Mouse (Mus musculus): ENCODE data around the gene Dnaja2. TPM values are rescaled to one million over a fixed set of nuclear protein-coding genes. Genes with fewer than 3 reads are reported as not detected.

The Dnaja2 gene
- total and polyA plus RNA-seq, 3 experiments, result 81.1 to 137 (median 105) TPM

DNA sequence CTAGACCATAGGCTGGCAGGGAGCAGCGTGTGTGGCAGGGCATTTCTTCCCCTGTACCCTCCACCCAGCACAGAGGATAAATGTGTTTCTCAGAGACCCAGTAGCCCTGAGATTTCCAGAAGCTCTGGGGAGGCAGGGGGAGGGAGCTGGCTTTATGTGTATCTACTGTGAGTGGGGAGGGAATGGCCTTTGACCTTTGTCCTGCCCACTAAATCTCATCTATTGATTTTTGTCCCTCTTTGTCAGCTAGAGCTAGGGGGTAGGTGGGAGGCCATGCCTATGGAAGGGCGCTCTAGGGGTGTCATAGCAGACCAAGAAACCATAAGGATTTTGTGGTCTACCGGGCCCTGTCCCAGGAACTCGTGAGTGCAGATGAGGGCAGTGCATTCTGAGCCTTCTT is 48.5 kb downstream of the Dnaja2 start:
- no peak for TF ChIP-seq TAL1 (conservative IDR thresholded peaks at IDR 0.05; ENCODE audit: low read depth, low read length)
- TF ChIP-seq POLR2AphosphoS5 (IDR thresholded peaks at IDR 0.05; ENCODE audit: insufficient replicate concordance, low read depth, low read length), result no peak
- no peak for TF ChIP-seq GATA1 (IDR thresholded peaks at IDR 0.05; ENCODE audit: borderline replicate concordance, low read length)
- no peak for TF ChIP-seq GATA2 (IDR thresholded peaks at IDR 0.05; ENCODE audit: borderline replicate concordance, low read depth, low read length)
- no peak for TF ChIP-seq CTCF (IDR thresholded peaks at IDR 0.05; ENCODE audit: low read depth, low read length)
- Histone ChIP-seq H3K9me3 (replicated peaks) (no peaks in the 10 kb centered on the region), H3K4me3 (ENCODE audit: low read depth, low read length) (no peak overlapping the region), H3K36me3 (replicated peaks) (no peaks in the 10 kb centered on the region), H3K4me1 (ENCODE audit: insufficient read depth, low read depth, low read length) (no peaks in the 10 kb centered on the region), H3K27me3 (ENCODE audit: insufficient read depth, low read length) (peaks cover 24% of the 10 kb centered on the region)
- DNase-seq (ENCODE audit: low spot score), result no peak
- no peak for ATAC-seq (ENCODE audit: extremely low read depth, insufficient number of reproducible peaks, low FRiP score, poor library complexity, severe bottlenecking)

DNA sequence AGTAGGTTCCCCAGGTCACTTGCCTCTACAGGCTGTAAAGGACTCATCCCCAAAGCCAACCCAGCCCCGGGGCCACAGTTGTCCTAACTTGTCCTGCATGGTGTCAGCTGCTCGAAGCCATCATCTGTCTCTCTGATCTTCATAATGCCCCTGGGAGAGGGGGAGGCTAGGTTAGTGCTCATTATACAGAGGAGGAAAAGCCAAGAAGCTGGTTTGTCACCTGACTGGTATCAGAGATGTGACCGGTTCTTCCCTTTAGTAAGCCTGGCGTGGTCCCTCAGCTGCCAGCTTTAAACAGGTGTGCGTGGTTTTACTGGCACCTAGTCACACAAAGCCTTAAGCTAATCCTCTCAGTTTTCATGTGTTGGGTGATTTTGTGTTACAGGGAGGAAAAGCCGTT is 50.4 kb downstream of the Dnaja2 start:
- no peak for ATAC-seq (ENCODE audit: extremely low read depth, insufficient number of reproducible peaks, low FRiP score, poor library complexity, severe bottlenecking)
- Histone ChIP-seq H3K4me1 (ENCODE audit: insufficient read depth, low read depth, low read length) (no peaks in the 10 kb centered on the region; the same call in 1 of the 2 replicates), H3K9me3 (replicated peaks) (no peaks in the 10 kb centered on the region), H3K27me3 (ENCODE audit: insufficient read depth, low read length) (peaks cover 22% of the 10 kb centered on the region), H3K36me3 (replicated peaks) (no peaks in the 10 kb centered on the region), H3K4me3 (ENCODE audit: low read depth, low read length) (no peak overlapping the region)
- no peak for TF ChIP-seq GATA2 (IDR thresholded peaks at IDR 0.05; ENCODE audit: borderline replicate concordance, low read depth, low read length)
- TF ChIP-seq TAL1 (conservative IDR thresholded peaks at IDR 0.05; ENCODE audit: low read depth, low read length), result no peak
- DNase-seq (ENCODE audit: low spot score), result no peak

DNA sequence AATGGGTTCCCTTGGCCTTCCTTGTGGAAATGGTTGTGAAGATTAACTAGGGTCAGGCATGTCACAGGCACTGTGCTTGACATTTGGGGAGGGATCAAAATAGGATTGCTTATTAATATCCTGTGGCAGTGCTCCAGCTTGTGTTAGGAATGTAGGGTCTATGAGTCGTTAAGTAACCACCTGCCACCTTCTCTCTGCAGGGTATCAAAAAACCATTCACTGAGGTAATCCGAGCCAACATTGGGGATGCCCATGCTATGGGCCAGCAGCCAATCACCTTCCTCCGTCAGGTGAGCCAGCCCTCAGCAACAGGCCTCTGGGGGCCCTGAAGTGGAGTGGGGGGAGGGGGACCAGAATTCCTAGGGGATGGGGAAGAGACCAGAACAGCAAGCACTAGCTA is 52.1 kb downstream of the Dnaja2 start:
- TF ChIP-seq GATA1 (IDR thresholded peaks at IDR 0.05; ENCODE audit: borderline replicate concordance, low read length) (no peak), CTCF (IDR thresholded peaks at IDR 0.05; ENCODE audit: low read depth, low read length) (no peak), POLR2AphosphoS5 (IDR thresholded peaks at IDR 0.05; ENCODE audit: insufficient replicate concordance, low read depth, low read length) (no peak), TAL1 (conservative IDR thresholded peaks at IDR 0.05; ENCODE audit: low read depth, low read length) (no peak), GATA2 (IDR thresholded peaks at IDR 0.05; ENCODE audit: borderline replicate concordance, low read depth, low read length) (no peak)
- H3K4me3 ChIP-seq (ENCODE audit: low read depth, low read length), result no peak overlapping the region
- ATAC-seq (ENCODE audit: extremely low read depth, insufficient number of reproducible peaks, low FRiP score, poor library complexity, severe bottlenecking) (no peak), DNase-seq (ENCODE audit: low spot score) (no peak)
- H3K4me1 ChIP-seq (ENCODE audit: insufficient read depth, low read depth, low read length), result peaks cover 3% of the 10 kb centered on the region
- no peaks in the 10 kb centered on the region for H3K36me3 ChIP-seq (replicated peaks)
- H3K9me3 ChIP-seq (replicated peaks), result no peaks in the 10 kb centered on the region
- H3K27me3 ChIP-seq (ENCODE audit: insufficient read depth, low read length), result peaks cover 20% of the 10 kb centered on the region

DNA sequence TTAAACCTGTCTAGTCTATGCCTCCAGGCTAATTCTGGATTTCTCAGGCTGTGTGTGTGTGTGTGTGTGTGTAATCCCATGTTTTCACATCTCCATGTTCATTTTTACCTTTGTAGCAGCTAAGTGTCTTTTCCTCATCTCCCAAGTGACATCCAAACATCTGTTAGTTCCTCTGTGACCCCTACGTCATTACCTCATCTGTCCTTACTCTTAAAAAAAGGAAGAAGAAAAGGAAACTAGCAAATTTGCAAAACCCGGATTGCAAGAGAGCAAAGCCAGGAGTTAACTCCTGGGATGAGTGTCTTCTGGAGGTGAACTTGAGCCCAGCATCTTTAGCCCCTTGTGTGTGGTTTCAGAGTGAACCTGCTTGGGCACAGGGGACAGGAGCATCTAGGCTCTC is 52.8 kb downstream of the Dnaja2 start:
- no peaks in the 10 kb centered on the region for H3K36me3 ChIP-seq (replicated peaks)
- DNase-seq (ENCODE audit: low spot score), result no peak
- ATAC-seq (ENCODE audit: extremely low read depth, insufficient number of reproducible peaks, low FRiP score, poor library complexity, severe bottlenecking), result no peak

DNA sequence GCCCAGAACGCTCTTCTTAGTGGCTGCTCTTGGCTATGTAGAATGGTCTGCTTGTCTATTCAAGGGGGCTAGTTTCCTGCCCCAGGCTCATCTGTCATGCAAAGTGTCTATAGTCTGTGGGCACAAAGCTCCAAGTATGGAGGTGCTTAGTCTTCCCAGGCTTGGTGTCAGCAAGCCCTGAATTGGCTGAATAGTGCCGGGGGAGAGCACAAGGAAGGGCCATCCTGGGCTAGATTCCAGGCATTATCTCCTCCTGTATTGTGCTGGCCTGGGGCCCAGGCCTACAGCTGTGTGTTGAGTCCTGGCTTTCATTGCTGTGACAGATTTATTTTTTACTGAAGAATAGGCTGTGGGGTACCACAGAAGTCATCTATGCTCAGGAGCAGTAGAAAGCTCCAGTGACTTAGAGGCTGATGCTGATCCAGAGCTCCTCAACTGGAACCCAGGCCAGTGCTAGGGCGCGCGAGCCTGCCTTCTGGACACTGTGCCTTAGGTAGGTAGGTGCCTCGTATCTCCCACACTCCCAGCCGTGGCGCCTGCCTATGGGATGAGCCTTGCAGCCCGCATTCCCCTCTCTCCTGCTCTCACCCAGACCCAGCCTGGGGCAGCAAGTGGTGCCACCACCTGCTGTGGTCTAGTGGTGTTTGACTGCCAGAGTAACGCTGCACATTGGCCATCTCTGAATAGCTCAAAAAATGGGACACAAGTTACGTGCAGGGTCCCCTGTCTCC is 54.0 kb downstream of the Dnaja2 start:
- Histone ChIP-seq H3K4me1 (ENCODE audit: insufficient read depth, low read depth, low read length) (peaks cover 3% of the 10 kb centered on the region), H3K27me3 (ENCODE audit: insufficient read depth, low read length) (peaks cover 9% of the 10 kb centered on the region), H3K9me3 (replicated peaks) (no peaks in the 10 kb centered on the region), H3K4me3 (ENCODE audit: low read depth, low read length) (no peak overlapping the region), H3K36me3 (replicated peaks) (no peaks in the 10 kb centered on the region)
- DNase-seq (ENCODE audit: low spot score) (no peak), ATAC-seq (ENCODE audit: extremely low read depth, insufficient number of reproducible peaks, low FRiP score, poor library complexity, severe bottlenecking) (no peak)
- TF ChIP-seq CTCF (IDR thresholded peaks at IDR 0.05; ENCODE audit: low read depth, low read length) (no peak), POLR2AphosphoS5 (IDR thresholded peaks at IDR 0.05; ENCODE audit: insufficient replicate concordance, low read depth, low read length) (no peak), GATA2 (IDR thresholded peaks at IDR 0.05; ENCODE audit: borderline replicate concordance, low read depth, low read length) (no peak), GATA1 (IDR thresholded peaks at IDR 0.05; ENCODE audit: borderline replicate concordance, low read length) (no peak), TAL1 (conservative IDR thresholded peaks at IDR 0.05; ENCODE audit: low read depth, low read length) (no peak)

More for the DNA sequence above, 52.8 kb downstream of the Dnaja2 start:
- no peak for TF ChIP-seq GATA2 (IDR thresholded peaks at IDR 0.05; ENCODE audit: borderline replicate concordance, low read depth, low read length)
- no peak for TF ChIP-seq POLR2AphosphoS5 (IDR thresholded peaks at IDR 0.05; ENCODE audit: insufficient replicate concordance, low read depth, low read length)
- no peak for TF ChIP-seq GATA1 (IDR thresholded peaks at IDR 0.05; ENCODE audit: borderline replicate concordance, low read length)
- no peak for TF ChIP-seq TAL1 (conservative IDR thresholded peaks at IDR 0.05; ENCODE audit: low read depth, low read length)
- TF ChIP-seq CTCF (IDR thresholded peaks at IDR 0.05; ENCODE audit: low read depth, low read length), result no peak
- no peak overlapping the region for H3K4me3 ChIP-seq (ENCODE audit: low read depth, low read length)
- H3K9me3 ChIP-seq (replicated peaks), result no peaks in the 10 kb centered on the region
- peaks cover 16% of the 10 kb centered on the region for H3K27me3 ChIP-seq (ENCODE audit: insufficient read depth, low read length)
- H3K4me1 ChIP-seq (ENCODE audit: insufficient read depth, low read depth, low read length), result peaks cover 3% of the 10 kb centered on the region

DNA sequence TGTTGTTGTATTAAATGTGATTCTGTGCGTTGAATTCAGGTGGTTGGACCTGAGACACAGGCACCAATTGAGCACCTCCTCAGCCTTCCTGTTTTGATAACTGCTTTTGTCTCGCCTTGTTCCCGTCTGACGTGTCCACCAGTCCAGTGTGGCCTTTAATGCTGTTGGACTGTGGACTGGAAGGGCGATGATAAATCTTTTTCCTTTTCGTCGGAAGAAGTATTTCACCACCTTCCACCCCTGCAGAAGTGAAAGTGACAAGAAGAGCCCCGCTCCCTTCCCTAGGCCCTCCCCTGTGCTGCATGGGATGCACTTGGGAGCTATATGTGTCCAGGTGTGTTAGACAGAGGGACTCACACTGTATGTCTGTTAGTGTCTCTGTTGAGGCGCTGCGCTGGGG is 54.7 kb downstream of the Dnaja2 start:
- peaks cover 3% of the 10 kb centered on the region for H3K4me1 ChIP-seq (ENCODE audit: insufficient read depth, low read depth, low read length)
- H3K27me3 ChIP-seq (ENCODE audit: insufficient read depth, low read length), result peaks cover 5% of the 10 kb centered on the region; the same call in 1 of the 2 replicates
- DNase-seq (ENCODE audit: low spot score) (no peak), ATAC-seq (ENCODE audit: extremely low read depth, insufficient number of reproducible peaks, low FRiP score, poor library complexity, severe bottlenecking) (no peak)
- H3K4me3 ChIP-seq (ENCODE audit: low read depth, low read length), result no peak overlapping the region
- TF ChIP-seq CTCF (IDR thresholded peaks at IDR 0.05; ENCODE audit: low read depth, low read length) (no peak), GATA2 (IDR thresholded peaks at IDR 0.05; ENCODE audit: borderline replicate concordance, low read depth, low read length) (no peak), GATA1 (IDR thresholded peaks at IDR 0.05; ENCODE audit: borderline replicate concordance, low read length) (no peak), POLR2AphosphoS5 (IDR thresholded peaks at IDR 0.05; ENCODE audit: insufficient replicate concordance, low read depth, low read length) (no peak), TAL1 (conservative IDR thresholded peaks at IDR 0.05; ENCODE audit: low read depth, low read length) (no peak)
- H3K36me3 ChIP-seq (replicated peaks), result no peaks in the 10 kb centered on the region
- no peaks in the 10 kb centered on the region for H3K9me3 ChIP-seq (replicated peaks)

Measured in G1E (cell line).